Mouse (Mus musculus): ENCODE measurements around the gene Gps2.
"Not testable (repeated sequence)": the region's sequence is repeated elsewhere in the genome, so short reads cannot be mapped to it uniquely, and the experiment has no call there.

The Gps2 gene

GRCm38 (mm10) chr11:69915667-69916627 lies 2.3 kb downstream of the Gps2 start:
- DNase-seq (ENCODE audit: low read depth in 2 of 2, low spot score in 2 of 2): no peak

- not testable (repeated sequence) for DNase-seq (ENCODE audit: low read depth in 2 of 2, low spot score in 2 of 2)
Measured at GRCm38 (mm10) chr11:69916652-69917378, 3.1 kb downstream of the Gps2 start.

GRCm38 (mm10) chr11:69917379-69917948 lies 3.8 kb downstream of the Gps2 start:
- no peak for DNase-seq (ENCODE audit: low read depth in 2 of 2, low spot score in 2 of 2)

GRCm38 (mm10) chr11:69918118-69918517 lies 4.4 kb downstream of the Gps2 start:
- DNase-seq (ENCODE audit: low read depth in 2 of 2, low spot score in 2 of 2): no peak

- no peak for DNase-seq (ENCODE audit: low read depth in 2 of 2, low spot score in 2 of 2)
Measured at GRCm38 (mm10) chr11:69919053-69919452, 5.4 kb downstream of the Gps2 start.

- peak; percentile 63 to 75 for DNase-seq (ENCODE audit: low read depth in 2 of 2, low spot score in 2 of 2)
Measured at GRCm38 (mm10) chr11:69919661-69920265, 6.1 kb downstream of the Gps2 start.

- DNase-seq (ENCODE audit: low read depth in 2 of 2, low spot score in 2 of 2): no peak
Measured at GRCm38 (mm10) chr11:69920266-69921031, 6.8 kb downstream of the Gps2 start.

GRCm38 (mm10) chr11:69921114-69922011 lies 7.7 kb downstream of the Gps2 start, which contains the start of gene Eif5a:
Gene Eif5a (minus strand): TSS chr11:69921958.
- DNase-seq (ENCODE audit: low read depth in 2 of 2, low spot score in 2 of 2): peak; percentile 100

- DNase-seq (ENCODE audit: low read depth in 2 of 2, low spot score in 2 of 2): no peak
Measured at GRCm38 (mm10) chr11:69922012-69922756, 8.5 kb downstream of the Gps2 start.

GRCm38 (mm10) chr11:69922796-69923195 lies 9.1 kb downstream of the Gps2 start:
- DNase-seq (ENCODE audit: low read depth in 2 of 2, low spot score in 2 of 2): no peak

- no peak for DNase-seq (ENCODE audit: low read depth in 2 of 2, low spot score in 2 of 2)
Measured at GRCm38 (mm10) chr11:69927501-69927900, 13.8 kb downstream of the Gps2 start.

- no peak for DNase-seq (ENCODE audit: low read depth in 2 of 2, low spot score in 2 of 2)
Measured at GRCm38 (mm10) chr11:69929712-69930111, 16.0 kb downstream of the Gps2 start.

GRCm38 (mm10) chr11:69930176-69930575 lies 16.5 kb downstream of the Gps2 start:
- DNase-seq (ENCODE audit: low read depth in 2 of 2, low spot score in 2 of 2): not testable (repeated sequence)

- no peak for DNase-seq (ENCODE audit: low read depth in 2 of 2, low spot score in 2 of 2)
Measured at GRCm38 (mm10) chr11:69930967-69931537, 17.4 kb downstream of the Gps2 start.

GRCm38 (mm10) chr11:69931769-69932168 lies 18.1 kb downstream of the Gps2 start:
- no peak for DNase-seq (ENCODE audit: low read depth in 2 of 2, low spot score in 2 of 2)

GRCm38 (mm10) chr11:69932254-69932653 lies 18.6 kb downstream of the Gps2 start:
- DNase-seq (ENCODE audit: low read depth in 2 of 2, low spot score in 2 of 2): no peak

GRCm38 (mm10) chr11:69933066-69933465 lies 19.4 kb downstream of the Gps2 start:
- DNase-seq (ENCODE audit: low read depth in 2 of 2, low spot score in 2 of 2): no peak

GRCm38 (mm10) chr11:69934169-69934568 lies 20.5 kb downstream of the Gps2 start:
- DNase-seq (ENCODE audit: low read depth in 2 of 2, low spot score in 2 of 2): peak; percentile 90 to 93
